Mouse (Mus musculus): ENCODE measurements around the gene Atg7. TPM values are rescaled to one million over a fixed set of nuclear protein-coding genes. Genes with fewer than 3 reads are reported as not detected.
A peak's percentile ranks its signal among the peaks of the same experiment; 100 is the strongest.

Atg7 gene
- polyA plus RNA-seq, 1 experiment from 2014 or later, result 18.7 TPM

DNA sequence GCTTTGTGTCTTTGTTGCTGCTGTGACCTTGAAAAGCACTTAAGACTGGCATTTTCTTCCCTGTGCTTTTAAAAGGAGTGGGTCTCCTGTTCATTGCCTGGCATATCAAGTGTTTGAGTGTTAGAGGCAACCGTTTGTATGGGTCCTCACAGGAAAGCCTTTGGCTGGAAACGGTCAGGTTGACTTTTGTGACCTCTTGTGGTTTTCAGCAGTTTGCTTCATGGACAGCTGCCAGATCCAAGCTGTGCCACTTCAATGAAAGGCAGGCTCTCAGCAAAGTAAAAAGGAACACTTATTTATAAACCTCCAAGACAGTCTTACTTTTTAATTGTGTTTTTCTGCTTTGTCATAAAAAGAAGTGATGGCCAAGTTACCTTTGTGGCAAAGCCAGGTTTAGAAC lies 47.8 kb downstream of the Atg7 start:
- 16% methylated on average over 2 of the region's 2 CpGs for WGBS
- H3K4me1 ChIP-seq, result peaks cover 4% of the 10 kb centered on the region; the same call in 1 of the 2 replicates
- no peak overlapping the region for H3K9ac ChIP-seq
- H3K27me3 ChIP-seq, result no peaks in the 10 kb centered on the region
- no peak overlapping the region for H3K4me3 ChIP-seq
- no peak for ATAC-seq (ENCODE audit: low FRiP score, low read depth)
- no peak overlapping the region for H3K4me2 ChIP-seq (replicated peaks)
- H3K36me3 ChIP-seq, result no peaks in the 10 kb centered on the region
- no peak overlapping the region for H3K27ac ChIP-seq
- no peaks in the 10 kb centered on the region for H3K9me3 ChIP-seq

DNA sequence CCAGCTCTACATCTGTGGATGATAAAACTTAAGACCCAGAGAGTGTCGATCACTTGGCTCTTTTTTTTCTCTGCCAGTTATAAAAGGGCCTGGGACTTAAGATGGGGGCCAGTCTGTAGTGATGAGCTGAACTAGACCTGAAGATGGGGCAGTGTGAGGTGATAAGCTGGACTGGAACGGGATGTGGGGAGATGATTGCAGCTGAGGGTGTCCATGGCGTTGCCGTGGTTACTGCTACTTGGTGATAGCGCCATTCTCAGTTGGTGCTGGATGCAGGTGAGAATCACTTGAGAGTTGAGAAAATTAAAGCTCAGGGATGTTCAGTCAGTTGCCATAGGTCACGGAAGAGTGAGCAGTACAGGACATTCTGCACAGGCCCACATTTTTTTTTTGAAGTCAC lies 48.6 kb downstream of the Atg7 start:
- H3K27me3 ChIP-seq, result no peaks in the 10 kb centered on the region
- no peak overlapping the region for H3K27ac ChIP-seq
- H3K36me3 ChIP-seq, result no peaks in the 10 kb centered on the region
- 84% methylated on average over 6 of the region's 6 CpGs for WGBS
- peaks cover 4% of the 10 kb centered on the region; the same call in 1 of the 2 replicates for H3K4me1 ChIP-seq
- no peak overlapping the region for H3K4me3 ChIP-seq
- H3K9ac ChIP-seq, result no peak overlapping the region
- H3K9me3 ChIP-seq, result no peaks in the 10 kb centered on the region
- no peak overlapping the region for H3K4me2 ChIP-seq (replicated peaks)
- no peak for ATAC-seq (ENCODE audit: low FRiP score, low read depth)

DNA sequence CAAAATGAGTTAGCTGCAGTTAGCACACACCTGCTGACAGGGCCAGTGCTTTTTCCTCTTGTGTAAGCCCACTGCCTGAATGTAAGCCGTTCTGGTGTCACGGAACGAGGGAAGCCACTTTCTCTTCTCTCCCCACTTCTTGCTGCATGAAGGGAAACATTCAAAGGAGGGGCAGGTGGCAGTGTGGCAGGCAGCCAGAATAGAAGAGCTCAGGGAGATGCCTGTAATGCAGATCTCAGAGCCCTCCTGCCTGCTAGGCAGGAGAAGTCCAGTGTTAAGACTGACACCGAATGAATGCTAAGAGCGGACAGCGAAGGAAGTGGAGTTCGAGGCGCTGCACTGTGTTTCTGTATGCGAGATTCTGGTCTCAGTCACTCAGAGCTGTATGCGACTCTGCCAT lies 49.8 kb downstream of the Atg7 start:
- Histone ChIP-seq H3K4me1 (peaks cover 4% of the 10 kb centered on the region; the same call in 1 of the 2 replicates), H3K4me2 (replicated peaks) (no peak overlapping the region), H3K27ac (no peak overlapping the region), H3K36me3 (no peaks in the 10 kb centered on the region), H3K9me3 (no peaks in the 10 kb centered on the region), H3K27me3 (no peaks in the 10 kb centered on the region), H3K4me3 (no peak overlapping the region), H3K9ac (no peak overlapping the region)
- WGBS, result 91% methylated on average over 10 of the region's 10 CpGs
- ATAC-seq (ENCODE audit: low FRiP score, low read depth), result no peak

DNA sequence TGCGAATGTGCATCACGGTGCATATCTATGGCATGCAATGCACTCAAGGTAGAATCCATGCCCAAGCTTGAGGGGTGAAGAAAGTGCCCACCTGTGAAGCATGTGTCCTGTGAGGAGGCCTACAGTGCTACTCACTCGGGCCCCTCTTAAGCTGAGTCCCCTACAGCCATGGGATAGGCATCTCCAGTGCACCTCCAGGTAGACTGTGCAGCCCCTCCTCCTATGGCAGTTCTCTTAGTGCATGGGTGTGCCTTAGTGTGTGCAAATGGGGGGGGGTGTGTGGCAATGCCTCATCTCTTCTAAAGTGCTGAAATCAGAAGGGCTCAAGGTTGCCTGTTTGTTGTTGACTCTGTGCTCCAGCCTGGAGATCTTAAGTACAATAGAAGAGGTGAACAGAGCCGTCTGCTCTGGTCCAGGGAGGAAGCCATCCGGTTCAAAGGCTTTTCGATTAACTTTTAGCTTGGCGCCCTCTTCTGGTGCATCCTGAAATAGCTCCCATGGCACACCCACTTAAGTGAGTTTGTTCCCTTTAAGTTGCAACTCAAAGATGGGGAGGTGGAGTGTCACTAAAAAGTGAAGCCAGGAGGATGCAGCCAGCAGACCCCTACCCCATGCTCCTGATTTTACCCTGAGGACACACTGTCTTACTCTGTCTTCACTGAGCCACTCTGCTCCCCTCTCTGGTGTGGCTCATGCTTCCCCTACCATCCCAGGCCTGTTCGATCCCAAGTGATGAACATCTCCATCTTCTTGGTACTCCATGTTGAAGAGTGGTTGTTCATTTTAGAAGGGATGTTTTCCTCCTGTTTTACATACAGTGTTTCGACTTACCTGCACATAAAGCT lies 55.0 kb downstream of the Atg7 start:
- Histone ChIP-seq H3K9me3 (no peaks in the 10 kb centered on the region), H3K36me3 (peaks cover 7% of the 10 kb centered on the region), H3K27me3 (no peaks in the 10 kb centered on the region), H3K4me2 (replicated peaks) (no peak overlapping the region), H3K4me3 (no peak overlapping the region), H3K4me1 (no peaks in the 10 kb centered on the region), H3K9ac (no peak overlapping the region), H3K27ac (no peak overlapping the region)
- 46% methylated on average over 9 of the region's 9 CpGs for WGBS
- peak; percentile 48 for ATAC-seq (ENCODE audit: low FRiP score, low read depth)

DNA sequence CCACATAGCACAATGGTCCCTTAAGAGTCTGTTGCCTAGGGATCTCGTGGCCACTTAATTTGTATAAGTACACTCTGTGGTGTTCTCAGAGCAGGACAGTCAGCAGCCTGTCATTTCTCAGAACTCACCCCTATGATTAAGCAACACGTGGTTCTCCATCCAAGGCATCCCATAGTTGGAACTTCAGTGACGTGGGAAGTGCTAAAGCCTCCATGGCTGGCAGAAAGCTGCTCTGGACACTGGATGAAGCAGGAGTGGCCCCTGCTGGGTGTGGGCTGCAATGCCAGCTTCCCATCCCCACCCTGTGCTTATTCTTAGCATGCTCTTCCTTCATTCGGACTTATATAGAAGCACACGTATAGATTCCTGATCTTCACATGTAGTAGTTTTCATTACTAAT lies 55.7 kb downstream of the Atg7 start:
- H3K27ac ChIP-seq, result no peak overlapping the region
- no peak overlapping the region for H3K4me3 ChIP-seq
- H3K9ac ChIP-seq, result no peak overlapping the region
- H3K27me3 ChIP-seq, result no peaks in the 10 kb centered on the region
- H3K36me3 ChIP-seq, result peaks cover 7% of the 10 kb centered on the region
- whole genome bisulfite sequencing, result 60% methylated on average over 5 of the region's 5 CpGs
- H3K4me2 ChIP-seq (replicated peaks), result no peak overlapping the region
- H3K9me3 ChIP-seq, result no peaks in the 10 kb centered on the region
- no peaks in the 10 kb centered on the region for H3K4me1 ChIP-seq
- no peak for ATAC-seq (ENCODE audit: low FRiP score, low read depth)

DNA sequence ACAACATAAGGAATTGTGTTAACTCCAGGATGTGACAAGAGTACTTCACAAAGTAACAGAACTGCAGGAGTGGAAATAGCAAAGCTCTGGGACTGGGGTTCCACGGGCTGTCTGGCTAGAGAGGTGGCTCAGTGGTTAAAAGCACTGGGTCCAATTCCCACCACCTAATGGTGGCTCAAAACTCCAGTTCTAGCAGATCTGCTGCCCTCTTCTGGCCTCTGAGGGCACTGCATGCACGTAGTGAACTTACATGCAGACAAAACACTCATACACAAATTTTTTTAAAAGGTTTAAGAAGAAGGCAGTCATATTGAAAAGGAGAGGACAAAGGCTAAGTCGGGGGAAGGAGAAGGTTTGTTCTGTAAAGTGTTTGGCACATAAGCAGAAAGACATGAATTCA lies 57.8 kb downstream of the Atg7 start:
- no peak overlapping the region for H3K4me2 ChIP-seq (replicated peaks)
- H3K27ac ChIP-seq, result no peak overlapping the region
- WGBS, result 79% methylated on average over 3 of the region's 3 CpGs
- H3K4me3 ChIP-seq, result no peak overlapping the region
- H3K27me3 ChIP-seq, result no peaks in the 10 kb centered on the region
- H3K9me3 ChIP-seq, result no peaks in the 10 kb centered on the region
- no peak overlapping the region for H3K9ac ChIP-seq
- H3K36me3 ChIP-seq, result peaks cover 16% of the 10 kb centered on the region
- H3K4me1 ChIP-seq, result no peaks in the 10 kb centered on the region
- no peak for ATAC-seq (ENCODE audit: low FRiP score, low read depth)

DNA sequence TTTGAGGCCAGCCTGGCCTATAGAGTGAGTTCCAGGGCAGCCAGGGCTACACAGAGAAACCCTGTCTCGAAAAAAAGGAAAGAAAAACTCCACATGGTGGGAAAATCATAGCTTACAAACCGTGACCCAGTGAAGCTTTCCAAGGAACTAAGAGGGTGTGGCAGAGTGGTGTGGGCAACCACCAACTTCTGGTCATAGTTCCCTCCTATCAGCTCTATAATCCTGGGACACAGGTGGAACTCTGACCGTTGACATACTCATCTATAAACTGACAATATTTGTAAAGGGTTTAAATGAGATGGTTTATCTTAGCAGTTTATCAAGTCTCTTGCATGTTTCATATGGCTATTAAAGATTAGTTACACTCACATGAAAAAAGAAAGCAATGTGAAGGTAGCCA lies 64.1 kb downstream of the Atg7 start:
- no peak for ATAC-seq (ENCODE audit: low FRiP score, low read depth)
- H3K36me3 ChIP-seq, result peaks cover 19% of the 10 kb centered on the region; the same call in 1 of the 2 replicates
- no peak overlapping the region for H3K27ac ChIP-seq
- no peak overlapping the region for H3K4me3 ChIP-seq
- H3K9me3 ChIP-seq, result no peaks in the 10 kb centered on the region
- 81% methylated on average over 3 of the region's 3 CpGs for WGBS
- H3K27me3 ChIP-seq, result no peaks in the 10 kb centered on the region
- H3K4me2 ChIP-seq (replicated peaks), result no peak overlapping the region
- H3K9ac ChIP-seq, result no peak overlapping the region
- 0 out of 2 replicates have a peak, but pooled peaks cover 2% of the 10 kb centered on the region for H3K4me1 ChIP-seq

DNA sequence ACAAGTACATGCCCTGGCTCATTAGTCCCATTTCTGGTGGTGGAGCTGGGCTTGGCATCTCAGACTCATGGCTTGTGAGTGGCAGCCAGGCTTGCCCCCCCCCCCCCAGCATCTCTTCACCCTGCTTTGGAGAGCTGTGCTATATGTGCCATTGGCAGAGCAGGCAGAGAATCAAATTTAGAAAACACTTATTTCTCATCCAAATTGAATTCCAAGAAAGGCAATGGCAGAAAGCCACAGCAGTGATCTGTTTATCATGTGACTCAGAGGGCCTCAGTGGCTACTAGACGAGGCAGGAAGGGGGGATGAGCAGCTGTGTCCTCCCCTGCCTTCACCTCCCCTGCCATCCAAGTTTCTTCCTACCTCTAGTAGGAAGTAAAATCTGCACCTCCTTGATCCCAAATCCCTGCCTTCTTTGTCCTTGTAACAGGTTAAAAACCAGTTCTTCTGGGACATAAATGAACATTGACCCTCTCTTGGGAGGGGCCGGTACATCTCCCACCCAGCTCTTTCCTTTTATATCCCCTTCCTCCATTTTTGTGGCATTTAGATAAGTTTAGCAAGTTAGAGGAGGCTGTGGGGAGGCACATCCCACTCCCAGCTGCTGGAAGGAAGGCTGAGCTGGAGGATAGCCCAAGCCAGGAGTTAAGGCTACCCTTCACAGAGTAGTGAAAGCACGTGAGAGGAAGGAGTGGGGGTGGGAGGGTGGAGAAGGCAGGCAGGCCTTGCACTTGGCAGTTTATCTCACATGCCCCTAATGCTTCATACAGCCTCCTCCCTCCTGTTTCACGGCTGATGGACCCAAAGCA lies 69.5 kb downstream of the Atg7 start:
- Histone ChIP-seq H3K4me1 (peaks cover 33% of the 10 kb centered on the region), H3K27ac (no peak overlapping the region), H3K36me3 (peaks cover 7% of the 10 kb centered on the region; the same call in 1 of the 2 replicates), H3K4me2 (replicated peaks) (no peak overlapping the region), H3K9ac (no peak overlapping the region), H3K9me3 (no peaks in the 10 kb centered on the region), H3K27me3 (no peaks in the 10 kb centered on the region), H3K4me3 (no peak overlapping the region)
- WGBS, result 70% methylated on average over 4 of the region's 4 CpGs
- no peak for ATAC-seq (ENCODE audit: low FRiP score, low read depth)

DNA sequence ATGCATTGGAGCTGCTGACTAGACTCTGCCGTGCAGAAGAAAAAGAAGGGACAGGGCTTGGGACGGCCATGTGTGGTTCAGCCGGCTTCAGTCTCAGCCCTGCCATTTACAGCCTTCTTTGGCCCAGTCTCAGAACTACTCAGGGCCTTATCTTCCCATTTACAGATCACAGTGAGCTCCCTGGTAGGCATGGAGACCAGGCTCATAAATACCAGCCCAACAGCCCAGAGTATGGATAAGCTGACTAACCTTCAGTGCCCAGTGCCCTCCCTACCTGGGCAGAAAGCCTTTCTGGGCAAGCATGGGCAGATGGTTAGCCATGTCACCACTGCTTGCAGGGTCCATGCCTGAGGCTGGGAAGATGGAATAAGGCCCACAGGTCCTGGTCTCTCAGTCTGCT lies 70.6 kb downstream of the Atg7 start:
- peaks cover 33% of the 10 kb centered on the region for H3K4me1 ChIP-seq
- no peaks in the 10 kb centered on the region for H3K9me3 ChIP-seq
- no peak overlapping the region for H3K4me3 ChIP-seq
- no peak for ATAC-seq (ENCODE audit: low FRiP score, low read depth)
- H3K27ac ChIP-seq, result no peak overlapping the region
- no peak overlapping the region for H3K9ac ChIP-seq
- no peaks in the 10 kb centered on the region for H3K27me3 ChIP-seq
- no peaks in the 10 kb centered on the region for H3K36me3 ChIP-seq
- 60% methylated on average over 3 of the region's 3 CpGs for WGBS
- H3K4me2 ChIP-seq (replicated peaks), result no peak overlapping the region

DNA sequence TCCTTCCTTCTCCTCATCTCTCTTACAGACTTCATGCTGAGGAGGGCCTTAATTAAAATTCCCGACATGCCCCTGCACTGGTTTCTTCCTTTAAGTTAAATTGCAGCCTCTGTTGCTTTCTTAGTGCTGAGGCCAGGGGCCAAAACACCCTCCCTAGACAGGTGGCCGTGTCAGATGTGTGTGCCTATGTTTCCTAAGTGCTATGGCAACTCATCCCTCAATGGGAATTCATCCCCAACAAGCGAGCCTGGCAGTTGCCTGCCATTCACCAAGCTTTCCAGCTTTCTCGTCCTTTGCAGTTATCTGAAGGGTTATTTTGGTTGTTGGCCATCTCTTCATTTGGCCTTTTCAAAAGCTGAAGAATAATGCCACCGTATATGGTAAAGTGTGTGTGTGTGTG lies 71.8 kb downstream of the Atg7 start:
- Histone ChIP-seq H3K27me3 (no peaks in the 10 kb centered on the region), H3K4me1 (peaks cover 43% of the 10 kb centered on the region), H3K4me3 (no peak overlapping the region), H3K27ac (no peak overlapping the region; the same call in 1 of the 2 replicates), H3K4me2 (replicated peaks) (no peak overlapping the region), H3K36me3 (no peaks in the 10 kb centered on the region), H3K9ac (peak overlapping the region; percentile 31; the same call in 1 of the 2 replicates), H3K9me3 (no peaks in the 10 kb centered on the region)
- 26% methylated on average over 5 of the region's 5 CpGs for WGBS
- ATAC-seq (ENCODE audit: low FRiP score, low read depth), result no peak

DNA sequence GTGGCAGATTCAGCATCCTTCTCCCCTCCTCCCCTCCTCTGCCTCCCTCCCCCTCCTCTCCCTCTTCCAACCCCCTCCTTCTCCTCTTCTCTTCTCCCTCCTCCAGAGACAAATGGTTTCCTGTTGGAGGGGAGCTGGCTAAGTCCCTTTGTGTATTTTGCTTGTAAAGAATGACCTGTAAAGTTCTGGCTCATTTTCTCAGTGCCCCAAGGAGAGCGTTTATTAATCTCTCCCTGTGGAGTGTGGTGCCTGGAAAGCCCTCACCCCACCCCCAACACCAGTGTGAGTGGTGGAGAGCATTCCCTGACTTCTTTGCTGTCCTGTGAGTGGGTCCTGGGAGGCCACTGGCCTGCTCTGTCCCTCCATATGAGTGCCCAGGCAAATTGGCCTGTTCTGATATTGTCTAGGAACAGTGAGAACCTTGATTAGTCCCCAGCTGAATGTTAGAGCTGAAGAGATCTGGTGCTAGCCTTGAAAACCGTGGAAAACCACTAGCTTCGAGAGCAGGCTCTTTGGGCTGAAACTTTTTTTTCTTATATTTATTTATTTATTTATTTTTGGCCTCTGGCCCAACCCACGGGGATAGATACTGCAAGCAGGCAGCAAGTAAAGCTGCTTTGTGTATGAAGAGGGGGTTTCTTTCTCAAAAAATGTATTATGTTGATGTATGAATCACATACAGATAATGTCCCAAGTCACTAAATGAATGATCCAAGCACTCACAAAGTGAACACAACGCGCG lies 72.6 kb downstream of the Atg7 start:
- Histone ChIP-seq H3K4me2 (replicated peaks) (no peak overlapping the region), H3K27me3 (no peaks in the 10 kb centered on the region), H3K9ac (0 out of 2 replicates have a peak overlapping the region, but pooled peaks have one; percentile 14), H3K9me3 (no peaks in the 10 kb centered on the region), H3K36me3 (no peaks in the 10 kb centered on the region), H3K4me3 (no peak overlapping the region), H3K4me1 (peaks cover 43% of the 10 kb centered on the region), H3K27ac (peak overlapping the region; percentile 64)
- ATAC-seq (ENCODE audit: low FRiP score, low read depth), result no peak
- WGBS, result 48% methylated on average over 7 of the region's 7 CpGs

DNA sequence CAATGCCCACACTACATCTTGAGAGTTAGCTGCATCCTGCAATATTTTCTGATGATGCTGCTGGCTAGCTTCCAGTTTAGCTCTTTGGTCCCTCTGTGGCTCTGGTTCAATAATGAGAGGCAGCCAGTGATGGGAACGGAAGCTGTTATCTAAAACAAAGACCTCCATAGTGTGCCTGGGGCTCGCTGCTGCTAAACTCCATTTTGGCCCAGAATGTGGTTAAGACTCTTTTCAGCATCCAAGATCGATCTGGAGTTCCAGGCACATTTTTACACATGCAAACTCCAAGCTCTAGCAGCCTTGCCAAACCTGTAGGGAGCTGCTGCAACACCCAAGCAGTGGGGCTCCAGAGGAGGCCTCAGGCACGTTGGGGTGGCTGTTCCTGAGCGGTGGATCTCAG lies 76.2 kb downstream of the Atg7 start:
- 55% methylated on average over 5 of the region's 5 CpGs for WGBS
- Histone ChIP-seq H3K36me3 (no peaks in the 10 kb centered on the region), H3K4me2 (replicated peaks) (no peak overlapping the region), H3K9me3 (no peaks in the 10 kb centered on the region), H3K4me1 (peaks cover 36% of the 10 kb centered on the region), H3K4me3 (no peak overlapping the region), H3K9ac (no peak overlapping the region), H3K27me3 (no peaks in the 10 kb centered on the region), H3K27ac (no peak overlapping the region)
- no peak for ATAC-seq (ENCODE audit: low FRiP score, low read depth)
